ENCODE assay signal across 8 mouse cellular contexts in the genomic region with DNA sequence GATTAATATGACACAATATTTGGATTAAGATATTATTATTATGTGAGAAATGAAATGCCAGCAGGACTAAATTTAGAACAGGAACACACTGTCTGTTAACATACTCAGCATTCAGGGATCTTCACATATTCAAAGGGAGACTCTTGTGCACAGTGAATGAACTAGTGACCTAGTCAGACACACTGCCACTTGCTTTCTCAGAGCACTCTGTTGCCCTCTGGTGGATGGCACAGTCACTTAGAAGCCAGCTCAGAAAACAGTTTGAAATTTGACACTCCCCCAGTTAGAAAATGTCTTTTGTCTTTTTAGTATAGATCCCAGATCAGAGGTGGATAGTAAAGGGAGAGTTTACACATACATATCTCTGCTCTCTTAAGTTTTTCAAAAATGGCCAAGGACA.
DNase-seq lines count a peak whose midpoint lies in the region; ATAC-seq lines count a peak whose summit lies in the region.

No protein-coding gene starts in this region.

- no peak overlapping the region for H3K27ac ChIP-seq in heart, embryonic 12.5 days (ENCODE audit: poor library complexity, severe bottlenecking)
- H3K27ac ChIP-seq in embryonic facial prominence, embryonic 14.5 days (replicated peaks; ENCODE audit: low read depth, low read length), result no peak overlapping the region

- no peaks in the 10 kb centered on the region for H3K36me3 ChIP-seq in heart, embryonic 12.5 days
- H3K36me3 ChIP-seq in embryonic facial prominence, embryonic 14.5 days (ENCODE audit: control insufficient read depth, insufficient read depth, low read length), result no peaks in the 10 kb centered on the region

- intact Hi-C loops in heart, postnatal 14 days (cut with DNase I), result loop anchor here (1.0 to 10.0 kb wide), 5 partner anchors 156 to 626 kb away; no protein-coding TSS in a partner anchor

- no peaks in the 10 kb centered on the region for H3K4me1 ChIP-seq in heart, embryonic 12.5 days (replicated peaks)
- H3K4me1 ChIP-seq in embryonic facial prominence, embryonic 14.5 days (ENCODE audit: control insufficient read depth, insufficient read depth, low read length), result no peaks in the 10 kb centered on the region

- no peaks in the 10 kb centered on the region for H3K27me3 ChIP-seq in heart, embryonic 12.5 days (replicated peaks)
- no peaks in the 10 kb centered on the region for H3K27me3 ChIP-seq in embryonic facial prominence, embryonic 14.5 days (replicated peaks; ENCODE audit: control insufficient read depth, insufficient read depth, low read length)

- no peaks in the 10 kb centered on the region for H3K9me3 ChIP-seq in heart, embryonic 12.5 days (replicated peaks)
- no peaks in the 10 kb centered on the region for H3K9me3 ChIP-seq in embryonic facial prominence, embryonic 14.5 days (ENCODE audit: control insufficient read depth, low read length)

- H3K9ac ChIP-seq in heart, embryonic 12.5 days, result no peak overlapping the region
- H3K9ac ChIP-seq in embryonic facial prominence, embryonic 14.5 days (ENCODE audit: low read depth, low read length), result no peak overlapping the region

- no peak overlapping the region for H3K4me2 ChIP-seq in heart, embryonic 12.5 days
- no peak overlapping the region for H3K4me2 ChIP-seq in embryonic facial prominence, embryonic 14.5 days (ENCODE audit: low read depth, low read length)

- no peak overlapping the region for H3K4me3 ChIP-seq in heart, embryonic 12.5 days
- H3K4me3 ChIP-seq in embryonic facial prominence, embryonic 14.5 days (ENCODE audit: low read depth, low read length), result no peak overlapping the region

- peak; percentile 75 to 83 for DNase-seq in heart, adult 18-20 months
- peak; percentile 66 for DNase-seq in adrenal gland, postnatal 25 days
- DNase-seq in embryonic facial prominence, embryonic 14.5 days (ENCODE audit: low spot score), result peak; percentile 87
- DNase-seq in heart, postnatal 14 days, result peak; percentile 73 to 80
- DNase-seq in layer of hippocampus, adult 8-10 months (ENCODE audit: low spot score in 2 of 2), result peak; percentile 34 to 72
- peak; percentile 82 for DNase-seq in lung, postnatal 14 days
- DNase-seq in right cerebral cortex, postnatal 4 days, result peak; percentile 61

- no peak for ATAC-seq in heart, embryonic 12.5 days (ENCODE audit: insufficient number of reproducible peaks, low FRiP score)
- no peak for ATAC-seq in embryonic facial prominence, embryonic 14.5 days (ENCODE audit: low read depth)
